Mouse (Mus musculus): ENCODE measurements around the gene Nup93.
"Not testable (repeated sequence)": the region's sequence is repeated elsewhere in the genome, so short reads cannot be mapped to it uniquely, and the experiment has no call there.

Nup93 gene

DNA sequence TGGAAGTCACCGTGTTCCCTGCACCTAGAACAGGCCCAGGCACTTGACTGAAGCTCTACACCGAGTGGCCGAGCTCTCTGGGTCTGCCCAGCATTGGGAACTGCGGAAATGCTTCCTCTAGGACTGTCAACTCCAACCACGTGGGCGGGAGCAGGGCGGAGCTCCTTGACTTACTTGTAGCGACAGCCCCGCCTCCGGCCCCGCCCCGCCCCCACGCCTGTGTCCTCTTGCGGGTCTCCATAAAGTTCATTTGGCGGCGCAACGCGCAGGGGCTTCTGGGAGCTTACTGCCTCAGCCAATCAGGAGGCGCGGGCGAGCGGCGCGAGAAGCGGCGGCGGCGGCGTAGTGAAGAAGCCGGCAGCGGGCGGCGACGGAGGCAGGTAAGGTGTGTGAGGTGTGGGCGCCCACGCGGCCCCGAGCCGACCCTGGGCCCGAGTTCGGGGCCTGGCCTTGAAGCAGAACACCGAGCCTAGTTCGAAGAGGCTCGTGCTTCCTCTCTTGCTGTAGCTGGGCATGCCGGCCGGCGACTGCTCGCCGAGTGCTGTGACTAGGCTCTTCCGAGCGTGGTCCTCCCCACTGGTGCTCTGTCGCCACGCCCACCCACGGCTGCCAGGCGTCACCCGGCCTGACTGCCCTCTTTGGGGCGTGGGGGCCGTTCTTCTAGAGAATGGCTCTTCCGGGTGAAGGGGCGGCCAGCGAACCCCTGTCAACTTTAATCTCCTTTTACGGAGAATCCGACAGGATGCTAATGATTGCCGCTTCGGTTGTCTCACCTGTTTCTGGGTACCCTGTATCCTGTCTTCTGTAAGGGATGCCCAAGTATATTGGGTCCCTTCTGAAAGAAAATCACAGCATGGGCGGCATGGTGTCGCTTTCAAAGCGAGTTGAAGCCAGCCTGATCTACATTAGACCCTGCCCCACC, at the start of gene Nup93:
TSS of gene Nup93 (plus strand) at position 313 of the 922 bp plus-strand sequence.
- DNase-seq, result peak; percentile 99 to 100

GRCm38 (mm10) chr8:94165772-94166171, 48.6 kb upstream of the Nup93 start:
- DNase-seq, result not testable (repeated sequence)

GRCm38 (mm10) chr8:94167244-94167643, 47.1 kb upstream of the Nup93 start:
- DNase-seq, result peak; percentile 95

DNA sequence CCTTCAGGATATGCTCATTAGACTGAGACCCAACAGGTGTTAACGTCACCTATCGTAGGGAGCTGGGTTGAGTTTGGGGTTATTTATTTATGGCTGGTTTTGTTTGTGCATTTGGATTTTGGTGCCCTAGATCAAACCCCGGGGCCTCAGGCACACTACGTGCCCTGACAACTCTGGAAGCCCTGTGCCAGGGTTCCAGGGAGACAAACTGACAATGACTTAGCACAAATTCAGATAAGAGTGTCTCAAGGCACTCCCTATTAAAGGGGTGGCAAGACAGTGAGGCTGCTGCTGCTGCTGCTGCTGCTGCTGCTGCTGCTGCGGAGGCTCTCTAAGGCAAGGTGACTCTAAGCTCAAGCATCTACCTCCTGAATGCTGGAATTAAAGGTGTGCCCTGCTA, 44.8 kb upstream of the Nup93 start:
- no peak for DNase-seq

GRCm38 (mm10) chr8:94171321-94171755, 43.0 kb upstream of the Nup93 start:
- DNase-seq, result no peak

DNA sequence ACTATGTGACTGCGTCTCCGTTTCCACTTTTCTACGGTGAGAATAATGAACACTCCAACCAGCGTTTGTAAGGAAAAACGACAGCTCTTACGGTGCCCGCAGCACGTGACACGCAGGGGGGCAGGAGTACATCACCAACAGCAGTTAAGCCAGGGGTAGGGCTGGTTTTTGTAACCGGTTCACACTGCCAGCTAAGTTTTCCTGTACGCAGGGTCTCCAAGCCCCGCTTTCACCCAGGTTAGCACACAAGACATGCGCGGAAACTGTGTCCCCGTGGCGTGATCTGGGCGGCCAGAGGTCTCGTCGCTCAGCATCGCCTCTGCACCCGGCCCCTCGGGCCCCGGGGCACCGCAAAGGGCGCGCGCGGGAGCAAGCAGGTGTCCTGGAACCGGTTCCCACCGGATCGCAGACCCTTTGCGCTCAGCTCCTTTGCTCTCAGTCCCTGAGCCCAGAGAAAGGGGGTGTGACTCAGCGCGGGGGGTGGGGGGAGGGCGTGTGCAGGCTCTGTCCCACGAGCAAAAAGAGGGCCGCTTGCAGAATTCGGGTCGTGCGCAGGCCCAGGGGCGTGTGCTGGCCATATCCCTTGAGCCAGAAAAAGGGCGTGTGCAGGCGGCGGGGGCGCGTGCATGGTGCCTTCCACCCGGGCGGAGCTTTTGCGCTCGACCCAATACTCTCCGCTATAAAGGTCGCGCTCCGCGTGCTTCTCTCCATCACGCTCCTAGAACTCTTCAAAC, 42.1 kb upstream of the Nup93 start, which contains the start of gene Mt2:
TSS of gene Mt2 (plus strand) at position 590 of the 734 bp plus-strand sequence.
- peak; percentile 56 to 67 for DNase-seq

DNA sequence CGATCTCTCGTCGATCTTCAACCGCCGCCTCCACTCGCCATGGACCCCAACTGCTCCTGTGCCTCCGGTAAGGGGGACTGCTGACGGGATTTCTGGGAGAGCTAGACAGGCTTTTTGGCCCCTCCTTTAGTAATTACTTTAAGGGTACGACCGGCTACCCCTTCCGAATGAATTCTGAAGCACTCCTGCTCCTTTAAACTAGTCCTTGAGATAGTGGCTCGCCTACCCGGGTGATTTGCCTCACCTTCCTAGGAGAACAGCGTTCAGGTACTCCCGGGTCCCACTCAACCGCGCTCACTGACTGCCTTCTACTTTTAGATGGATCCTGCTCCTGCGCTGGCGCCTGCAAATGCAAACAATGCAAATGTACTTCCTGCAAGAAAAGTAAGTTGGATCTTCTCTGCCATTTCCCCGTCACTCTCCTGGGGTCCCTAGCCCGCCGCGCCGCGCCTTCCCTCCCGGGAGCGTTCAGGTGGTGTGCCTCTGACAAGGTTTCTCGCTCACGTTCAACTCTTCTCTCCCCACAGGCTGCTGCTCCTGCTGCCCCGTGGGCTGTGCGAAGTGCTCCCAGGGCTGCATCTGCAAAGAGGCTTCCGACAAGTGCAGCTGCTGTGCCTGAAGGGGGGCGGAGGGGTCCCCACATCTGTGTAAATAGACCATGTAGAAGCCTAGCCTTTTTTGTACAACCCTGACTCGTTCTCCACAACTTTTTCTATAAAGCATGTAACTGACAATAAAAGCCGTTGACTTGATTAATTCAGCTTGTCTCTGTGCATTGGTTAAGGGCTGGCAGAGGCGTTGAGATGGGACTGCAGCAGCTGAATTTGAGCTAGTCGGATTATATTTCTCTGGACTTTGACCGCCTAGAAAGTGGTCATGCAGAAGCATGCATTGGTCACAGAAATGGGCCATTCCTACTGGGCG, 41.3 kb upstream of the Nup93 start:
- DNase-seq, result peak in 1 of 2 experiments; percentile 32

- DNase-seq, result no peak
These were observed 40.4 kb upstream of the Nup93 start for GRCm38 (mm10) chr8:94173848-94174403.

GRCm38 (mm10) chr8:94174619-94175213, 39.6 kb upstream of the Nup93 start:
- DNase-seq, result no peak

DNA sequence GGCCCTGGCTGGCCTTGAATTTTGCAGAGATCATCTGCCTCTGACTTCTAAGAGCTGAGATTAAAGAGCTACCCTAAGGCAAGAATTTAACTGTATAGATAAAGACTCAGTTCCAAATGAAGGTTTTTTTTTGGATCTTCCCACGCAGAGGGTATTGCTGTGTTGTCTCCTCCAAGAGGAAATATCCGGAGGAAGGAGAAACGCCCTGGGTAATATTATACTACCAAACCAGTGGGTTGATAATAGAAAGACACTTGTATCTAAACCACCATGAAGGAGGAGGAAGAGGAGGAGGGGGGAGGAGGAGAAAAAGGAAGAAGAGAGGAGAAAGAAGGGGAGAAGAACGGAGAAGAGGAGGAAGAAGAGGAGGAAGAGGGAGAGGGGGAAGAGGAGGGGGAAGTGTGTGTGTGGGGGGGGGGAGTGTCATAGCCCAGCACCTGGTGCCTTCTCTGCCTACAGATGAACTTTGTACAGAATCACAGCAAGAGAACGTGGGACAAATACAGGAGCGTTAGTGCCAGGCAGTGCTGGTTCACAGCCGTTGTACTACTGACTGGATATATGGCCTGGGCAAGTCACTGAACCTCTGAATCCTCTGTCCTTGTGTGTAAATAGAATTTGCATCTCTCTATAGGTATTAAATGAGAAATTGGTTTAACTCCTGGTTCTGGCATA, 36.5 kb upstream of the Nup93 start:
- DNase-seq, result no peak

GRCm38 (mm10) chr8:94178857-94179712, 35.3 kb upstream of the Nup93 start, which contains the start of gene Mt1:
Gene Mt1, plus strand, starts transcription at chr8:94179082.
- DNase-seq, result peak; percentile 83 to 87

DNA sequence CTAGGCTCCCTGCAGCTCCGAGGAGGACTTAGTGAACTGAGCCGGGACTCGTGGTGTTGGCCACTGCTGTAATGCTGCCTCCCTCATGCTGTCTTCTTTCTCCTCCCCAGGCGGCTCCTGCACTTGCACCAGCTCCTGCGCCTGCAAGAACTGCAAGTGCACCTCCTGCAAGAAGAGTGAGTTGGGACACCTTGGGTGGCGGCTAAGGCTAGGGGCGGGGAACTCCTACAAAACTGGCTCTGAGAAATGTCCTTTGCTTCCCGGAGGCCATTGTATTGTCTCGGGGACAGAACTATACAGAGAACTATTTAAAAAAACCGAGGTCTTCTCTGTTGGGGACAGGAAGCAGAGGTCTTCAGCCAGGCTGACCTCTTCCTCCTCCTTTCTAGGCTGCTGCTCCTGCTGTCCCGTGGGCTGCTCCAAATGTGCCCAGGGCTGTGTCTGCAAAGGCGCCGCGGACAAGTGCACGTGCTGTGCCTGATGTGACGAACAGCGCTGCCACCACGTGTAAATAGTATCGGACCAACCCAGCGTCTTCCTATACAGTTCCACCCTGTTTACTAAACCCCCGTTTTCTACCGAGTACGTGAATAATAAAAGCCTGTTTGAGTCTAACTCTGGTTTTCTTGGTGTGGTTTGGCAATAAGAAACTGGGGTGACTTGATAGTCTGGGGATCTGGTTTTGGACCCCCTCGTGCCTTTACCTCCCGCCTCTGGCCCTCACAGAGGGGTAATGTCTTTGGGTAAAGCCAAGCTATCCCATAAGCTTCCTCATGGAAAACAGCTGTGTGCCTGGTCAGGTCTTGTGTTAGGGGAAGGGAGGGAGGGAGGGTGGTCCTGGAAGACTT, 34.4 kb upstream of the Nup93 start:
- peak in 1 of 2 experiments; percentile 34 for DNase-seq

GRCm38 (mm10) chr8:94180561-94180908, 33.8 kb upstream of the Nup93 start:
- no peak for DNase-seq

DNA sequence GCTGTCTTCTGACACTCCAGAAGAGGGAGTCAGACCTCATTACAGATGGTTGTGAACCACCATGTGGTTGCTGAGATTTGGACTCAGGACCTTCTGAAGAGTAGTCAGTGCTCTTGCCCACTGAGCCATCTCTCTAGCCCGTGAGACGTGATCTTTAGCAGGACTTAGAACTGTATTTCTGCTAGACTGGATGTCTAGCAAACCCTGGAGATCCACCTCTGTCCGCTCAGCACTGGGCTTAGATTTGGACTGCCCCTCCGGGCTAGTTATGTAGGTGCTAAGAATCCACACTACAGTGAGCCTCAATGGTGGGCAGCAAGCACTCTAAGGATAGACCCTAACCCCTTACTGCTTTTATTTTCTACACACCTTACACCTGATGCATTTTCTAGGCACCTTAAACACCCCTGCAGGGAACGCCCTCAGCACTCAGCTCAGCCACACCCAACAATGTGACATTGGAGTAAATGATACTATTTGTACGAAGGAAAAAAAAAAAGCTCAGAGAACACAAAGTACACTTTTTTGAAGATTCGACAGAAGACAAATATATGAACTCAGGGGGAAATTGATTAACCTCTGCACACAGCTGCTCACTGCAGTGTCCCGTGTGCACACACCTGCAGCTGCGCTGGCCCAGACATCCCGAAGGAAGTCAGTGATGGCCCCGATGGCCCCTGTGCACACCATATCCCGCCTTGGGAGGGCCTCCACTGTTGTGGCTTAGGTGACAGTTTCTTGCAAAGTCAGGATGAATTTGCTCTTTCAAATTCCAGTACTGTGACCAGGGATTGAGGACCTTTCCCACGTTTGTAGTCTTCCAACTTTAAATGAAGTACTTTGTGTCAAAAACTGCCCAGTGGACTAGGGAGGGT, 32.1 kb upstream of the Nup93 start:
- DNase-seq, result no peak

DNA sequence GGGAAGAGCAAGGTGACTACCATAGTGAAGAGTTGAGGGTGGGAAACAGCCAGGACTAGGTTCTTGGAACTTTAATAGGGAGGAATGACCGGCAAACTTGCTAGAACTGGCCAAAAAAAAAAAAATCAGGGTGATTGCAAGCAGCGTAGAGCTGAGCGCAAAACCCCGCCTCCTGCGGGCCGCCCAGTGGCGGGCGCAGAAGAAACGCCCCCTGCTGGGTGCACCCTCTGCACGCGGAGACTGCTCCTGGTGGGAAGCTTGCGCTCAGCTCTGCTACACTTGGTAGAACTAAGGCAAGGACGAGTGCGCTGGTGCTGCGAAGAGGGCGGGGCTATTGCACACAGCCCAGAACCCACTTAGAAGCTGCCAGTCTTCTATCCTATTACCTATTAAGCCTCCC, 31.2 kb upstream of the Nup93 start:
- DNase-seq, result peak in 1 of 2 experiments; percentile 59

- DNase-seq, result no peak
These were observed 30.0 kb upstream of the Nup93 start for GRCm38 (mm10) chr8:94184357-94184843.

GRCm38 (mm10) chr8:94185791-94186190, 28.6 kb upstream of the Nup93 start:
- DNase-seq, result no peak

GRCm38 (mm10) chr8:94186542-94186941, 27.8 kb upstream of the Nup93 start:
- DNase-seq, result peak; percentile 79 to 90

Measured in cerebellum, postnatal 25 days (tissue).